Mouse (Mus musculus) testis, adult 2 months (tissue): ENCODE data around the gene Nim1k. TPM values are rescaled to one million over a fixed set of nuclear protein-coding genes. Genes with fewer than 3 reads are reported as not detected.
"Not testable (repeated sequence)": the region's sequence is repeated elsewhere in the genome, so short reads cannot be mapped to it uniquely, and the experiment has no call there.

Source experiments
- H3K27ac ChIP-seq: fragments of 200-500 bp; 2 replicates; pipeline ENCODE4 v1.5.1; 2012; ENCODE audit warnings: low read depth, low read length; ENCODE audit not compliant: control insufficient read depth, insufficient read depth
- H3K27me3 ChIP-seq: fragments of 200-500 bp; 2 replicates; pipeline ENCODE4 v1.6.1; 2012; ENCODE audit warnings: mild to moderate bottlenecking, low read length, moderate library complexity; ENCODE audit not compliant: control insufficient read depth, insufficient read depth
- H3K36me3 ChIP-seq: fragments of 200-500 bp; 2 replicates; pipeline ENCODE4 v1.6.1; 2012; ENCODE audit warnings: mild to moderate bottlenecking, low read length; ENCODE audit not compliant: control insufficient read depth, insufficient read depth
- H3K4me1 ChIP-seq: fragments of 200-500 bp; 2 replicates; pipeline ENCODE4 v1.6.1; 2012; ENCODE audit warnings: low read length; ENCODE audit not compliant: control insufficient read depth, insufficient read depth
- H3K4me3 ChIP-seq: fragments of 200-500 bp; 2 replicates; pipeline ENCODE4 v1.5.1; 2012; ENCODE audit warnings: low read depth, mild to moderate bottlenecking, low read length, moderate library complexity, mixed read lengths; ENCODE audit not compliant: control insufficient read depth
- CTCF ChIP-seq: fragments of 200-500 bp; IDR thresholded peaks from 2 replicates; pipeline ENCODE4 v1.5.1; 2012; ENCODE audit warnings: low read depth, mild to moderate bottlenecking, inconsistent platforms, low read length, moderate library complexity; ENCODE audit not compliant: control insufficient read depth, insufficient read depth, insufficient replicate concordance
- POLR2A ChIP-seq: fragments of 200-500 bp; IDR thresholded peaks from 2 replicates; pipeline ENCODE4 v1.6.1; 2012; ENCODE audit warnings: low read depth, mild to moderate bottlenecking, inconsistent platforms, low read length, moderate library complexity; ENCODE audit not compliant: control insufficient read depth
- polyA plus RNA-seq: library from polyadenylated mRNA; depleted of rRNA; stranded (reverse); fragments of >200 nt; gene quantifications from 2 replicates; pipeline ENCODE4 v1.2.3, GENCODE M21; 2012; rRNA removed

The Nim1k gene
- polyA plus RNA-seq, 1 experiment, result 2.2 TPM

DNA sequence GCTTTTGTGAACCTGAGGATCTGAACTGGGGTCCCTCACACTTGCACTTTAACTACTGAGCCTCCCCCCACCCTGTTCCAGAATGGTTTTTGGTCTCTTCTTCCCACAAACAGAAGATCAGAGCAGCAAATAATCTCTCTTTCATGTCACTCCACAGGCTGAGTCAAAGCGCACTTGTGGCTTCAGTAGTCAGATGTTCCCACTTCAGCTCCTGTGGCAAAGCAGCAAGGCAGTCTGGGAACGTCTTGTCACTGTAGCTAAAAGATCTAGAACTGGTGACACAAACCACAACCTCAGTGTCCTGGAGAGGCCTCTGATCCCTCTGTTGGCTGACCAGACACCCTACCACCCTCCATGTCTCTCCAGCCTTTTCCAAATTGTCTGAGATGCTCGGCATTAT lies 74.5 kb downstream of the Nim1k start:
- no peak for TF ChIP-seq POLR2A
- TF ChIP-seq CTCF, result no peak
- H3K27me3 ChIP-seq, result no peaks in the 10 kb centered on the region
- H3K27ac ChIP-seq, result no peak overlapping the region
- no peaks in the 10 kb centered on the region for H3K4me1 ChIP-seq
- H3K36me3 ChIP-seq, result no peaks in the 10 kb centered on the region
- peak overlapping the region; percentile 69 for H3K4me3 ChIP-seq

DNA sequence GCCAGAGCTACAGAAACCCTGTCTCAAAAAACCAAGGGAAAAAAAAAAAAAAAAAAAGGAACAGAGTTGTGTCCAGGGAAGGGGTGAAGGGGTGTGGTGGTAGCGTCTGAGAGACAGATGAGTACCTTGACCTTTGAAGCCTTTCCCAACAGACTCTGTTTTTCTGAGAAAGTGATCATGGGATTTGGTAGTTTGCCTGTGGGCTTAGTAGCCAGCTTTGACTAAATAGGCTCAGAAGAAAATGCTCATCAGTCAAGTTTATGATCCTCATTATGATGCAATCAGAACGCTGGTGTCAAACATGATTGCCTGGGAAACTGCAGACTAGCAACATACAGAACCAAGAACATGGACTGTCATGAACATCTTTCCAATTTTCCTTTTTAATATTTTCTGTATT lies 76.0 kb downstream of the Nim1k start:
- peak overlapping the region; percentile 33; the same call in 1 of the 2 replicates for H3K27ac ChIP-seq
- no peak for TF ChIP-seq CTCF
- peak; percentile 26; the same call in 1 of the 2 replicates for TF ChIP-seq POLR2A
- no peaks in the 10 kb centered on the region for H3K4me1 ChIP-seq
- H3K27me3 ChIP-seq, result no peaks in the 10 kb centered on the region
- H3K36me3 ChIP-seq, result no peaks in the 10 kb centered on the region
- peak overlapping the region; percentile 74 for H3K4me3 ChIP-seq

DNA sequence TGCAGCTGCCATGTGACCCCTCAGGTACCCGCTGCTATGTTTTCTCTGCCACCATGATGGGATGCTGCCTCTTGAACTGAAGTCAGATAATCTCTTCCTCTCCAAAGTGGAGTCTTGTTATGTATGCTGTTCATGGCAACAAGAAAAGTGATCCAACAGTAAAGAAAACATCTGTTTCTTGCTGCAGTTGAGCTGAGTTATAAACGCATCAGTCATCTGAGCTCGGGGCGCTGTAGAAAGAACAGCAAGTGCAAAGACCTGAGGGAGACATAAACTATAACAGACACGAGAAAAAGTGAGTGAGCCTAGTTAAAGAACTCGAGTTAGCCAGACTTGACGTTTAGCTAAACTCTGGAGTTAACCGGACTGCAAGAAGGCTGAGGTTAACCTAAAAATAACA lies 76.9 kb downstream of the Nim1k start:
- H3K4me1 ChIP-seq, result no peaks in the 10 kb centered on the region
- no peak overlapping the region for H3K27ac ChIP-seq
- H3K27me3 ChIP-seq, result no peaks in the 10 kb centered on the region
- H3K36me3 ChIP-seq, result no peaks in the 10 kb centered on the region
- peak overlapping the region; percentile 81 for H3K4me3 ChIP-seq
- no peak for TF ChIP-seq CTCF
- no peak for TF ChIP-seq POLR2A

DNA sequence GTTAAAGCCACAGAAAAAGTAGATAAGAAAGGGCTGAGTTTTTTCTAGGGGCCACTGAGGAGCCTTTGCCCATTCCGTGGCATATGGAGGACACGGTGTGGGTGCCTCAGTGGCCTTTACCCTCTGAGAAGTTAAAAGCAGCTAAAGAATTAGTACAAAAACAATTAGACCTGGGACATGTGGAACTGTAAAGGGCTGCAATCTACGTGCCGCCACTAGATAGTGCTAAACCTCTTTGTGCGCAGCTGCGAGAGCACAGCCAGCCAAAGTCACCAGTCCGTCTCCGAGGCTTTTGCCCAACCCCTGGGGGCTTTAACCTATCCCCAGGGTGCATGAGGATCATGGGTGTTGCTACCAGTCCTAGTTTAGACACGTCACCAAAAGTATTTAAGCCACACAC lies 94.3 kb downstream of the Nim1k start:
- not testable (repeated sequence) for H3K4me3 ChIP-seq, H3K4me1 ChIP-seq, H3K27ac ChIP-seq, H3K27me3 ChIP-seq, H3K36me3 ChIP-seq

Other genes with a start within 250 kb of the Nim1k start
- gene Ccl28, start 132.1 kb downstream of the Nim1k start, polyA plus RNA-seq, result 2.3 and 3.7 TPM in 2 replicates
- gene Hmgcs1, start 65.5 kb downstream of the Nim1k start, polyA plus RNA-seq, result 24.1 and 27.6 TPM in 2 replicates
- 8.0 and 11.4 TPM in 2 replicates for gene Zfp131, start 35.0 kb upstream of the Nim1k start, polyA plus RNA-seq
- gene AF067063, start 74.3 kb upstream of the Nim1k start, polyA plus RNA-seq, result 0.28 TPM in 1 of 2 replicates, not detected in the other
- gene D13Ertd608e, start 80.1 kb upstream of the Nim1k start, polyA plus RNA-seq, result not detected in 2 replicates
- not detected in 2 replicates for gene Tcstv1, start 138.9 kb upstream of the Nim1k start, polyA plus RNA-seq
- not detected in 2 replicates for gene Gm21761, start 173.4 kb upstream of the Nim1k start, polyA plus RNA-seq
- not detected in 2 replicates for gene B020031M17Rik, start 194.9 kb upstream of the Nim1k start, polyA plus RNA-seq